Mouse (Mus musculus) embryonic facial prominence, embryonic 11.5 days (tissue): ENCODE results near the gene Mgl2. TPM values are rescaled to one million over a fixed set of nuclear protein-coding genes. Genes with fewer than 3 reads are reported as not detected.
"Not testable (repeated sequence)": the region's sequence is repeated elsewhere in the genome, so short reads cannot be mapped to it uniquely, and the experiment has no call there.

Experiments used
- ATAC-seq: fragments of 200-750 bp; cut with Nextera tagmentation; replicated peaks from 2 replicates; pipeline ENCODE4 v1.8.0; 2017; ENCODE audit warnings: low read depth; ENCODE audit not compliant: insufficient number of reproducible peaks, low FRiP score, low TSS enrichment
- DNase-seq: peaks from one replicate; pipeline ENCODE4 v3.0.0-alpha.2; 2015; ENCODE audit warnings: low spot score
- H3K27ac ChIP-seq: fragments of 300-500 bp; sonication (generic); replicated peaks from 2 replicates; pipeline ENCODE4 v1.5.1; 2014; ENCODE audit warnings: mild to moderate bottlenecking, low read depth, low read length, control low read depth
- H3K27me3 ChIP-seq: fragments of 300-500 bp; sonication (generic); 2 replicates; pipeline ENCODE4 v1.6.1; 2014; ENCODE audit warnings: mild to moderate bottlenecking, low read length, moderate library complexity, mixed read lengths; ENCODE audit not compliant: control insufficient read depth, insufficient read depth
- H3K36me3 ChIP-seq: fragments of 300-500 bp; sonication (generic); replicated peaks from 2 replicates; pipeline ENCODE4 v1.6.1; 2014; ENCODE audit warnings: low read depth, mild to moderate bottlenecking, low read length, moderate library complexity, mixed read lengths; ENCODE audit not compliant: control insufficient read depth, insufficient read depth
- H3K4me1 ChIP-seq: fragments of 300-500 bp; sonication (generic); 2 replicates; pipeline ENCODE4 v1.6.1; 2014; ENCODE audit warnings: low read length, mixed read lengths; ENCODE audit not compliant: control insufficient read depth, insufficient read depth
- H3K4me2 ChIP-seq: fragments of 300-500 bp; sonication (generic); 2 replicates; pipeline ENCODE4 v1.6.1; 2014; ENCODE audit warnings: low read depth, mild to moderate bottlenecking, control low read depth, low read length, moderate library complexity
- H3K4me3 ChIP-seq: fragments of 300-500 bp; sonication (generic); 2 replicates; pipeline ENCODE4 v1.5.1; 2014; ENCODE audit warnings: low read depth, low read length, control low read depth
- H3K9ac ChIP-seq: fragments of 300-500 bp; sonication (generic); replicated peaks from 2 replicates; pipeline ENCODE4 v1.6.1; 2014; ENCODE audit warnings: mild to moderate bottlenecking, control low read depth, low read length
- H3K9me3 ChIP-seq: fragments of 300-500 bp; sonication (generic); replicated peaks from 2 replicates; pipeline ENCODE4 v1.6.1; 2016; ENCODE audit warnings: mild to moderate bottlenecking, low read length, inconsistent platforms, mixed read lengths; ENCODE audit not compliant: control insufficient read depth
- WGBS: fragments of 180-500 bp; shearing (Covaris S2); extraction: QIAGEN DNeasy Blood & Tissue Kit; methylation state at CpG from one replicate; pipeline ENCODE4 v1.1.7; 2014; 5-methylcytosine and 5-hydroxymethylcytosine counted together
- polyA plus RNA-seq: library from polyadenylated mRNA; unstranded; fragments of >200 nt; fragmentation: Nextera tagmentation; extraction: Ambion mirVana; gene quantifications from 2 replicates; pipeline ENCODE4 v1.2.1, GENCODE M21; 2014

Mgl2 gene
- polyA plus RNA-seq, 1 experiment from 2014 or later = not detected

GRCm38 (mm10) chr11:70151072-70151471, 20.9 kb downstream of the Mgl2 start:
- Histone ChIP-seq H3K4me1 (no peaks in the 10 kb centered on the region), H3K9me3 (no peaks in the 10 kb centered on the region), H3K27ac (no peak overlapping the region), H3K9ac (no peak overlapping the region), H3K4me3 (no peak overlapping the region), H3K27me3 (no peaks in the 10 kb centered on the region), H3K36me3 (no peaks in the 10 kb centered on the region), H3K4me2 (no peak overlapping the region)
- no peak for DNase-seq
- ATAC-seq = no peak
- 65% methylated on average over 3 of the region's 3 CpGs for WGBS

GRCm38 (mm10) chr11:70155897-70156296, 25.8 kb downstream of the Mgl2 start, which contains the start of gene Clec10a:
Gene Clec10a, plus strand, starts transcription at chr11:70156197.
- DNase-seq, H3K27ac ChIP-seq, H3K27me3 ChIP-seq, ATAC-seq, H3K9ac ChIP-seq, H3K4me1 ChIP-seq, H3K9me3 ChIP-seq, H3K4me2 ChIP-seq, H3K36me3 ChIP-seq, H3K4me3 ChIP-seq: not testable (repeated sequence)
- no CpG with 5 or more reads among the region's 5 CpGs for WGBS

- Histone ChIP-seq H3K36me3 (no peaks in the 10 kb centered on the region), H3K4me1 (no peaks in the 10 kb centered on the region), H3K9ac (no peak overlapping the region), H3K4me3 (no peak overlapping the region), H3K9me3 (no peaks in the 10 kb centered on the region), H3K27ac (no peak overlapping the region), H3K4me2 (no peak overlapping the region), H3K27me3 (no peaks in the 10 kb centered on the region)
- 83% methylated on average over 3 of the region's 3 CpGs for WGBS
- DNase-seq (no peak), ATAC-seq (no peak)
Observed at GRCm38 (mm10) chr11:70162336-70162735, 32.2 kb downstream of the Mgl2 start.

- DNase-seq (no peak), ATAC-seq (no peak)
- Histone ChIP-seq H3K36me3 (no peaks in the 10 kb centered on the region), H3K27me3 (no peaks in the 10 kb centered on the region), H3K4me2 (no peak overlapping the region), H3K9me3 (no peaks in the 10 kb centered on the region), H3K4me3 (no peak overlapping the region), H3K9ac (no peak overlapping the region), H3K4me1 (no peaks in the 10 kb centered on the region), H3K27ac (no peak overlapping the region)
- WGBS = 75% methylated on average over 16 of the region's 16 CpGs
Observed at GRCm38 (mm10) chr11:70165972-70166921, 36.1 kb downstream of the Mgl2 start.

GRCm38 (mm10) chr11:70168136-70168535, 38.0 kb downstream of the Mgl2 start:
- no peaks in the 10 kb centered on the region for H3K4me1 ChIP-seq
- ATAC-seq = no peak
- no peak overlapping the region for H3K4me2 ChIP-seq
- no peak overlapping the region for H3K4me3 ChIP-seq
- H3K9ac ChIP-seq = no peak overlapping the region
- no peaks in the 10 kb centered on the region for H3K36me3 ChIP-seq
- no peak overlapping the region for H3K27ac ChIP-seq
- H3K27me3 ChIP-seq = no peaks in the 10 kb centered on the region
- H3K9me3 ChIP-seq = no peaks in the 10 kb centered on the region
- 56% methylated on average over 7 of the region's 7 CpGs for WGBS
- no peak for DNase-seq

GRCm38 (mm10) chr11:70169471-70169870, 39.3 kb downstream of the Mgl2 start:
- H3K9me3 ChIP-seq, ATAC-seq, H3K4me1 ChIP-seq, H3K9ac ChIP-seq, H3K27ac ChIP-seq, H3K4me2 ChIP-seq, H3K4me3 ChIP-seq, DNase-seq, H3K36me3 ChIP-seq, H3K27me3 ChIP-seq: not testable (repeated sequence)
- WGBS = 95% methylated on average over 7 of the region's 7 CpGs

- H3K4me3 ChIP-seq = no peak overlapping the region
- H3K4me2 ChIP-seq = no peak overlapping the region
- no peaks in the 10 kb centered on the region for H3K9me3 ChIP-seq
- no peaks in the 10 kb centered on the region for H3K4me1 ChIP-seq
- 76% methylated on average over 7 of the region's 7 CpGs for WGBS
- no peaks in the 10 kb centered on the region for H3K27me3 ChIP-seq
- H3K27ac ChIP-seq = no peak overlapping the region
- no peaks in the 10 kb centered on the region for H3K36me3 ChIP-seq
- ATAC-seq (no peak), DNase-seq (no peak)
- H3K9ac ChIP-seq = no peak overlapping the region
Observed at GRCm38 (mm10) chr11:70170291-70170690, 40.2 kb downstream of the Mgl2 start.

GRCm38 (mm10) chr11:70171181-70171580, 41.1 kb downstream of the Mgl2 start:
- H3K27me3 ChIP-seq = no peaks in the 10 kb centered on the region
- ATAC-seq (no peak), DNase-seq (no peak)
- H3K36me3 ChIP-seq = no peaks in the 10 kb centered on the region
- H3K4me3 ChIP-seq = no peak overlapping the region
- no peak overlapping the region for H3K27ac ChIP-seq
- no peaks in the 10 kb centered on the region for H3K9me3 ChIP-seq
- no peak overlapping the region for H3K9ac ChIP-seq
- WGBS = 82% methylated on average over 7 of the region's 7 CpGs
- no peaks in the 10 kb centered on the region for H3K4me1 ChIP-seq
- H3K4me2 ChIP-seq = no peak overlapping the region
